Mouse (Mus musculus) cortical plate, adult 2 months (tissue): ENCODE measurements around the gene Rhbdl2. TPM values are rescaled to one million over a fixed set of nuclear protein-coding genes. Genes with fewer than 3 reads are reported as not detected.

Experiments
- H3K27ac ChIP-seq: fragments of 200-500 bp; 2 replicates; pipeline ENCODE4 v1.5.1; 2012; ENCODE audit warnings: low read length, control low read depth, inconsistent platforms; ENCODE audit not compliant: insufficient read depth
- H3K4me1 ChIP-seq: fragments of 200-500 bp; 2 replicates; pipeline ENCODE4 v1.6.1; 2011; ENCODE audit warnings: low read length; ENCODE audit not compliant: control insufficient read depth, insufficient read depth
- H3K4me3 ChIP-seq: fragments of 200-500 bp; 2 replicates; pipeline ENCODE4 v1.5.1; 2011; ENCODE audit warnings: mild to moderate bottlenecking, low read length, control low read depth; ENCODE audit not compliant: insufficient read depth
- CTCF ChIP-seq: fragments of 200-500 bp; IDR thresholded peaks from 2 replicates; pipeline ENCODE4 v1.5.1; 2011; ENCODE audit warnings: mild to moderate bottlenecking, control low read depth, low read length; ENCODE audit not compliant: insufficient read depth; ENCODE audit errors: extremely low read depth
- POLR2A ChIP-seq: fragments of 200-500 bp; IDR thresholded peaks from 2 replicates; pipeline ENCODE4 v1.6.1; 2011; ENCODE audit warnings: mild to moderate bottlenecking, low read length, control low read depth; ENCODE audit not compliant: insufficient read depth; ENCODE audit errors: extremely low read depth
- polyA plus RNA-seq: library from polyadenylated mRNA; depleted of rRNA; stranded (reverse); fragments of >200 nt; gene quantifications from 2 replicates; pipeline ENCODE4 v1.2.3, GENCODE M21; 2012; rRNA removed

Gene Rhbdl2
- polyA plus RNA-seq, 1 experiment: 1.3 TPM

DNA sequence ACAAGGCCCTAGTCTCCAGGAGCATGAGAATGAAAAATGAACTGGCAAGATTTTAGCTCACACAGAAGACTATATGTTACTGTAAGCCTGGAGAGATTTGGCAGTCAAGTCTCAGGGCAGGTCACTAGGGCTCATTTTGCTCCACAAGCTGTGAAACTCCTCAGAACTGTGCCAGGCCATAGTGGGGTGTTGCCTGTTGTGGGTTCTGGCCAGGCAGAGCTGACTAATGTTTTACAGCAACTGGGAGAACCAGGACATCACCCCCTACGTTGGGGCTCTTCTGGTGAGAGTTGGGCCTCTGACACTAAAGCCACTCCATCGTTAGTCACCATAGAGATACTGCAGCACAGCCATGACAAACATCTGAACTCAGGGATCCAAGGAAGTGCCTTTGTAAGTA is 72.1 kb downstream of the Rhbdl2 start:
- Histone ChIP-seq H3K4me3 (no peak overlapping the region), H3K27ac (no peak overlapping the region), H3K4me1 (no peaks in the 10 kb centered on the region)
- TF ChIP-seq CTCF (no peak), POLR2A (no peak)

DNA sequence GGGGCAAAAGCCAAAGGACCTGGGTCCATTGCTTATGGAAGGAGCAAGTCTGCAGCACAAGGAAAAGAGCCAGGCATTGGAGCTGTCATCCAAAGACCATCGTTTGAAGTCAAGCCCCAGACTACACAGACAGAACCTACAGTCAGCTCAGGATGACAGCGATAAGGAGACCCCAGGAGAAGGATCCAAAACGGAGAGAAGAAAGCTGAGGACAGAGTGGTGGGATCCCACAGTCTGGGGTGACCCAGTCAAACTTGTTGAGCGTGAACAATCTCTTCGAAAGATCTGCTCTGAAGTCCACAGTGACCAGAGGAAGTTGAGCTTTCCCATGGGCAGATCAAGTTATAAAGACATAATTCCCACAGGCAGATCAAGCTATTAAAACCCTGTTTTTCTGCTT is 72.9 kb downstream of the Rhbdl2 start:
- Histone ChIP-seq H3K4me1 (no peaks in the 10 kb centered on the region), H3K27ac (no peak overlapping the region), H3K4me3 (no peak overlapping the region)
- TF ChIP-seq CTCF (no peak), POLR2A (no peak)

Other genes with a start within 250 kb of the Rhbdl2 start
- 137 and 141 TPM in 2 replicates for gene Macf1, start 103.5 kb upstream of the Rhbdl2 start, polyA plus RNA-seq
- 460 and 497 TPM in 2 replicates for gene Ndufs5, start 69.7 kb upstream of the Rhbdl2 start, polyA plus RNA-seq
- gene Akirin1, start 37.5 kb upstream of the Rhbdl2 start, polyA plus RNA-seq: 53.0 and 55.7 TPM in 2 replicates
- gene 4933427I04Rik, start 71.8 kb downstream of the Rhbdl2 start, polyA plus RNA-seq: not detected in 2 replicates
- 10.5 and 17.1 TPM in 2 replicates for gene Mycbp, start 117.0 kb downstream of the Rhbdl2 start, polyA plus RNA-seq
- 72.9 and 73.0 TPM in 2 replicates for gene Rragc, start 129.6 kb downstream of the Rhbdl2 start, polyA plus RNA-seq
- not detected in 2 replicates for gene 4930535I16Rik, start 130.1 kb downstream of the Rhbdl2 start, polyA plus RNA-seq